Mouse (Mus musculus) urinary bladder, postnatal 4 days (tissue): Measurements from ENCODE around the gene Cfap97d1.

Experiments
- DNase-seq, 2 experiments: peaks; one replicate each; pipeline ENCODE4 v3.0.0; 2021 to 2022; ENCODE audit warnings: low spot score in 2 of 2

Gene Cfap97d1

GRCm38 (mm10) chr11:102010140-102010539, 26.1 kb downstream of the Cfap97d1 start:
- no peak for DNase-seq

- DNase-seq = no peak
Measured at GRCm38 (mm10) chr11:102011510-102011909, 27.4 kb downstream of the Cfap97d1 start.

GRCm38 (mm10) chr11:102013201-102013600, 29.1 kb downstream of the Cfap97d1 start:
- no peak for DNase-seq

- no peak for DNase-seq
Measured at GRCm38 (mm10) chr11:102015472-102015871, 31.4 kb downstream of the Cfap97d1 start.

- no peak for DNase-seq
Measured at GRCm38 (mm10) chr11:102016136-102016535, 32.1 kb downstream of the Cfap97d1 start.

GRCm38 (mm10) chr11:102019736-102020135, 35.7 kb downstream of the Cfap97d1 start:
- no peak for DNase-seq

GRCm38 (mm10) chr11:102021196-102021595, 37.1 kb downstream of the Cfap97d1 start:
- DNase-seq = no peak

GRCm38 (mm10) chr11:102023406-102023805, 39.3 kb downstream of the Cfap97d1 start:
- no peak for DNase-seq

- no peak for DNase-seq
Measured at GRCm38 (mm10) chr11:102024084-102024758, 40.1 kb downstream of the Cfap97d1 start.

GRCm38 (mm10) chr11:102024875-102025274, 40.8 kb downstream of the Cfap97d1 start:
- DNase-seq = no peak

GRCm38 (mm10) chr11:102025354-102025753, 41.3 kb downstream of the Cfap97d1 start:
- DNase-seq = no peak

GRCm38 (mm10) chr11:102025991-102026660, 42.0 kb downstream of the Cfap97d1 start:
- DNase-seq = no peak

GRCm38 (mm10) chr11:102026694-102027360, 42.7 kb downstream of the Cfap97d1 start:
- peak; percentile 62 to 71 for DNase-seq

- DNase-seq = no peak
Measured at GRCm38 (mm10) chr11:102027361-102028017, 43.4 kb downstream of the Cfap97d1 start.

GRCm38 (mm10) chr11:102028087-102028816, 44.2 kb downstream of the Cfap97d1 start, which contains the start of gene Mpp3:
Gene Mpp3, minus strand, starts transcription at chr11:102028461.
- DNase-seq = no peak

- DNase-seq = no peak
Measured at GRCm38 (mm10) chr11:102029304-102029703, 45.2 kb downstream of the Cfap97d1 start.

GRCm38 (mm10) chr11:102029966-102030365, 45.9 kb downstream of the Cfap97d1 start:
- DNase-seq = no peak

GRCm38 (mm10) chr11:102031149-102031548, 47.1 kb downstream of the Cfap97d1 start:
- no peak for DNase-seq

GRCm38 (mm10) chr11:102033055-102033591, 49.0 kb downstream of the Cfap97d1 start:
- no peak for DNase-seq

- no peak for DNase-seq
Measured at GRCm38 (mm10) chr11:102034887-102035286, 50.8 kb downstream of the Cfap97d1 start.

GRCm38 (mm10) chr11:102035456-102035960, 51.4 kb downstream of the Cfap97d1 start:
- DNase-seq = no peak
